Mouse (Mus musculus) erythroid progenitor cell, adult 5-6 weeks (primary cell): ENCODE results near the gene Tspear. TPM values are rescaled to one million over a fixed set of nuclear protein-coding genes. Genes with fewer than 3 reads are reported as not detected.
"Not testable (repeated sequence)": the region's sequence is repeated elsewhere in the genome, so short reads cannot be mapped to it uniquely, and the experiment has no call there.

Experiments used
- ATAC-seq: replicated peaks from 2 replicates; pipeline ENCODE4 v1.8.0; 2016; ENCODE audit warnings: moderate number of reproducible peaks, mild to moderate bottlenecking, moderate TSS enrichment, inconsistent platforms; ENCODE audit not compliant: poor library complexity, low FRiP score, severe bottlenecking
- total RNA-seq, 2 experiments: library from RNA; stranded (forward) in 1 of 2; stranded (reverse) in 1 of 2; fragments of 150-400 nt in 1 of 2; fragments of 186-747, 209-891 nt in 1 of 2; gene quantifications; 2 replicates each; pipeline versions ENCODE4 v1.2.3 to v1.2.4; 2015 to 2017; ENCODE audit warnings: low replicate concordance in 2 of 2

Tspear gene
- total RNA-seq (2015; ENCODE audit: low replicate concordance) (not detected in 2 replicates), total RNA-seq (2017; ENCODE audit: low replicate concordance) (not detected in 2 replicates)

- no peak for ATAC-seq
These were observed at the start of gene Tspear for GRCm38 (mm10) chr10:77685895-77686664. Gene Tspear (plus strand): TSS chr10:77686569.

GRCm38 (mm10) chr10:77638956-77639355, 47.4 kb upstream of the Tspear start:
- no peak for ATAC-seq

- no peak for ATAC-seq
These were observed 43.2 kb upstream of the Tspear start for GRCm38 (mm10) chr10:77643160-77643559.

- ATAC-seq, result no peak
These were observed 40.8 kb upstream of the Tspear start for GRCm38 (mm10) chr10:77645571-77645970.

GRCm38 (mm10) chr10:77647461-77647860, 38.9 kb upstream of the Tspear start:
- ATAC-seq, result no peak

- no peak for ATAC-seq
These were observed 38.5 kb upstream of the Tspear start for GRCm38 (mm10) chr10:77647901-77648300.

- no peak for ATAC-seq
These were observed 34.3 kb upstream of the Tspear start for GRCm38 (mm10) chr10:77652046-77652445.

- ATAC-seq, result no peak
These were observed 27.9 kb upstream of the Tspear start for GRCm38 (mm10) chr10:77658286-77658994.

GRCm38 (mm10) chr10:77663949-77664665, 22.3 kb upstream of the Tspear start:
- ATAC-seq, result no peak

- no peak for ATAC-seq
These were observed 20.0 kb upstream of the Tspear start for GRCm38 (mm10) chr10:77666342-77666741.

- ATAC-seq, result no peak
These were observed 19.0 kb upstream of the Tspear start for GRCm38 (mm10) chr10:77667402-77667801.

- ATAC-seq, result no peak
These were observed 15.7 kb upstream of the Tspear start for GRCm38 (mm10) chr10:77670710-77671109.

GRCm38 (mm10) chr10:77671519-77671918, 14.8 kb upstream of the Tspear start:
- ATAC-seq, result no peak

GRCm38 (mm10) chr10:77673765-77674164, 12.6 kb upstream of the Tspear start:
- ATAC-seq, result no peak

- ATAC-seq, result no peak
These were observed 8.8 kb upstream of the Tspear start for GRCm38 (mm10) chr10:77677562-77677961.

GRCm38 (mm10) chr10:77682994-77683393, 3.4 kb upstream of the Tspear start:
- ATAC-seq, result no peak

GRCm38 (mm10) chr10:77684181-77684580, 2.2 kb upstream of the Tspear start:
- no peak for ATAC-seq

- ATAC-seq, result no peak
These were observed 652 bp downstream of the Tspear start for GRCm38 (mm10) chr10:77687021-77687420.

- ATAC-seq, result not testable (repeated sequence)
These were observed 4.0 kb downstream of the Tspear start, which contains the start of gene Gm19402 for GRCm38 (mm10) chr10:77690356-77690807. Gene Gm19402 (minus strand): TSS chr10:77690757.

- no peak for ATAC-seq
These were observed 10.8 kb downstream of the Tspear start, which contains the start of gene Gm9508 for GRCm38 (mm10) chr10:77697133-77697532. Gene Gm9508 (minus strand): TSS chr10:77697233.
